Mouse (Mus musculus): ENCODE measurements at regions not wholly inside any gene's neighbourhood (a gene's known extent, or its start where the extent isn't known, plus 50 kb on each side); places are given as distances from the start of the nearest gene placed in this dataset.
A peak's percentile ranks its signal among the peaks of the same experiment; 100 is the strongest.

- TF ChIP-seq CTCF (IDR thresholded peaks at IDR 0.05; ENCODE audit: low read depth) = no peak
- Histone ChIP-seq H3K36me3 (ENCODE audit: insufficient read depth, low read length) (no peaks in the 10 kb centered on the region), H3K4me2 (ENCODE audit: low read length) (no peak overlapping the region), H3K27me3 (ENCODE audit: insufficient read depth, low read length) (no peaks in the 10 kb centered on the region), H3K4me1 (replicated peaks; ENCODE audit: insufficient read depth, low read length) (no peaks in the 10 kb centered on the region), H3K27ac (no peak overlapping the region), H3K9ac (ENCODE audit: low read depth, low read length) (no peak overlapping the region), H3K9me3 (replicated peaks; ENCODE audit: low read length) (no peaks in the 10 kb centered on the region), H3K4me3 (replicated peaks; ENCODE audit: low read depth, low read length) (no peak overlapping the region)
- DNase-seq (ENCODE audit: low spot score) (no peak), ATAC-seq (replicated peaks; ENCODE audit: low FRiP score, low read depth) (no peak)
Observed at GRCm38 (mm10) chrX:13398466-13398865, 67.4 kb upstream of the Nyx start.

- Histone ChIP-seq H3K4me1 (replicated peaks; ENCODE audit: insufficient read depth, low read length) (no peaks in the 10 kb centered on the region), H3K9ac (ENCODE audit: low read depth, low read length) (no peak overlapping the region), H3K27me3 (ENCODE audit: insufficient read depth, low read length) (no peaks in the 10 kb centered on the region), H3K36me3 (ENCODE audit: insufficient read depth, low read length) (no peaks in the 10 kb centered on the region), H3K4me2 (ENCODE audit: low read length) (no peak overlapping the region), H3K9me3 (replicated peaks; ENCODE audit: low read length) (no peaks in the 10 kb centered on the region), H3K27ac (no peak overlapping the region), H3K4me3 (replicated peaks; ENCODE audit: low read depth, low read length) (no peak overlapping the region)
- ATAC-seq (replicated peaks; ENCODE audit: low FRiP score, low read depth) (no peak), DNase-seq (ENCODE audit: low spot score) (peak; percentile 9)
- WGBS = 58% methylated on average over 2 of the region's 2 CpGs
- no peak for TF ChIP-seq CTCF (IDR thresholded peaks at IDR 0.05; ENCODE audit: low read depth)
Observed at GRCm38 (mm10) chrX:13412726-13413125, 53.2 kb upstream of the Nyx start.

- ATAC-seq (replicated peaks; ENCODE audit: low FRiP score, low read depth) (no peak), DNase-seq (ENCODE audit: low spot score) (no peak)
- 48% methylated on average over 3 of the region's 3 CpGs for WGBS
- no peak for TF ChIP-seq CTCF (IDR thresholded peaks at IDR 0.05; ENCODE audit: low read depth)
- no peak overlapping the region for H3K4me2 ChIP-seq (ENCODE audit: low read length)
- no peak overlapping the region for H3K9ac ChIP-seq (ENCODE audit: low read depth, low read length)
- no peaks in the 10 kb centered on the region for H3K9me3 ChIP-seq (replicated peaks; ENCODE audit: low read length)
- no peaks in the 10 kb centered on the region for H3K36me3 ChIP-seq (ENCODE audit: insufficient read depth, low read length)
- H3K4me3 ChIP-seq (replicated peaks; ENCODE audit: low read depth, low read length) = no peak overlapping the region
- H3K27ac ChIP-seq = no peak overlapping the region
- no peaks in the 10 kb centered on the region for H3K4me1 ChIP-seq (replicated peaks; ENCODE audit: insufficient read depth, low read length)
- H3K27me3 ChIP-seq (ENCODE audit: insufficient read depth, low read length) = no peaks in the 10 kb centered on the region
Observed at GRCm38 (mm10) chrX:13413135-13413534, 52.8 kb upstream of the Nyx start.
